Mouse (Mus musculus) leukemia stem cell, adult 10-12 weeks (primary cell): Measurements from ENCODE around the gene Angptl7. TPM values are rescaled to one million over a fixed set of nuclear protein-coding genes. Genes with fewer than 3 reads are reported as not detected.

Experiments used
- polyA plus RNA-seq: library from polyadenylated mRNA; stranded (reverse); fragments of >175 nt; gene quantifications from 2 replicates; pipeline ENCODE4 v1.2.3, GENCODE M21; 2012; ENCODE audit warnings: low replicate concordance

Gene Angptl7
- 0.63 and 0.78 TPM in 2 replicates for polyA plus RNA-seq

DNA sequence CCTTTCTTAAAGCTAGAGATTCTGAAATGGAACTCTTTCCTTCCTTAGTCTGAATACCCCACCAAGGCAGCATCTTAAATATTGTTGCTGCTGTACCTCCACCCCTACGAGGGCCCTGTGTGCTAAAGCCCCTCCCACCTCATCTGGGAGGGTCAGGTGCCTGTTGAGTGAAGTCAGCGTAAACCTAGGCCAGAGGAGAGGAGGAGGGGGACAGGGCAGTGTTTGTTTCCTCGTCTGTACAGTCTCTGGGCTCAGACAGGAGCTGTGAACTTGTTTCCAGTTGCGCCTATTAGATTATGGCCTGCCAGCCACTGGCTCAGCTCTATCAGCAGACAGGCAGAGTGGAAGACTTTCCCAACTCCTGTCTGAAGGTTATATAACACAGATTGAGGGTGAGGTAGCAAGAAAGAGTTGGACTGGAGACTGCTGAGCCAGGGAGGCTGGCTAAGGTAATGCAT is at the start of gene Angptl7:
TSS of gene Angptl7 (minus strand) at position 51 of the 458 bp plus-strand sequence.

DNA sequence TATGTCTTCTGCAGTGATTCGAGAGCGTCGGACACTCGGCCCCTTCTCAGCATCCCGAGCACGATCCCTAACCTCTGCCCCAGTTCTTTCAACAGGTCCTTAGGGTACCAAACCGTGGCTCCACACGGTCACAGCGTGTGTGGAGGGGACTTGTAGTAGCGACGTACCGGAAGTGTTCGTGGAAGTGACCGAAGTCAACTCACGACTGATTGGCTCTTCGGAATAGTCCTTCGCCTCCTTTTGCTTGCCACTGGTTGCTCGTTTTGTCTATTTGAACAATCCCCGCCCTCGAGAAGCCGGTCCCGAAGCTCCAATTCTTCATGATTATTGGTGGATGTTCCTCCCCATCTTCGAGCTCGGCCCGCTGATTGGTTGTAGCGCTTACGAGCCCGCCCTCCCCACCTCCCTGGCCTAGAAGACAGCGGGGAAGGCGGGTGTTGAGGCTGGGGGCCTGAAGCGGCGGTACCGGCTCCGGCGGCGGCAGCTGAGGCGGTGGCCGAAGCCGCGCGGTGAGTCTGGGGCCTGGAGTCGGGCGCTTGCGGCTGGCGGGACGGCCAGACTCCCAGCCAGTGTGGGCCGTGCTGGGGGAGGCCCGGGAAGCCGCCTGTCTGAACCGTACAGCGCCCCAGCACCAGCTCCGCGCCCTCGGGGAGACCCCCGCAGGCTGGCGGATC is 51.9 kb downstream of the Angptl7 start, which contains the start of gene Mtor:
TSS of gene Mtor (plus strand) at position 433 of the 674 bp plus-strand sequence.

Other genes with a start within 250 kb of the Angptl7 start
- 0.03 and 0.11 TPM in 2 replicates for gene Disp3, start 212.5 kb downstream of the Angptl7 start, polyA plus RNA-seq
- gene Ubiad1, start 55.7 kb downstream of the Angptl7 start, polyA plus RNA-seq = 10.6 and 23.7 TPM in 2 replicates
- 7.3 and 16.3 TPM in 2 replicates for gene Mtor, start 51.8 kb downstream of the Angptl7 start, polyA plus RNA-seq
- 28.1 and 29.3 TPM in 2 replicates for gene Exosc10, start 58.0 kb upstream of the Angptl7 start, polyA plus RNA-seq
- 190 and 191 TPM in 2 replicates for gene Srm, start 91.0 kb upstream of the Angptl7 start, polyA plus RNA-seq
- 0.43 and 0.61 TPM in 2 replicates for gene Masp2, start 102.1 kb upstream of the Angptl7 start, polyA plus RNA-seq
- gene Tardbp, start 126.6 kb upstream of the Angptl7 start, polyA plus RNA-seq = 2.2 and 39.7 TPM in 2 replicates
- not detected in 2 replicates for gene Gm572, start 142.9 kb upstream of the Angptl7 start, polyA plus RNA-seq